Comparison of ENCODE assay signal across 9 mouse cellular contexts in genomic region chr4:140763158-140763557, GRCm38 (mm10). TPM values are rescaled to one million over a fixed set of nuclear protein-coding genes. Genes with fewer than 3 reads are reported as not detected.
DNase-seq lines count a peak whose midpoint lies in the region; ATAC-seq and TF ChIP-seq lines count a peak whose summit lies in the region.
"Had no signal": no experiment of that assay in that cellular context is flagged by ENCODE, and none has a peak within 500 bp of the region (broad histone marks: within the 10 kb centered on the region; RNA-seq: fewer than 3 reads in every experiment).

No protein-coding gene starts in this region.

- no peak overlapping the region for H3K4me3 ChIP-seq in layer of hippocampus, adult 2 months
- H3K4me3 ChIP-seq in G1E (ENCODE audit: low read depth, low read length): no peak overlapping the region
- no peak overlapping the region for H3K4me3 ChIP-seq in liver, embryonic 15.5 days (replicated peaks)

- peak in 1 of 2 experiments; percentile 25 for DNase-seq in layer of hippocampus, adult 2 months (ENCODE audit: low spot score in 2 of 2)
- no peak for DNase-seq in layer of hippocampus, adult 9-10 months (ENCODE audit: low spot score)
- DNase-seq in G1E (ENCODE audit: low spot score): no peak
- peak; percentile 53 for DNase-seq in c-Kit-positive CD71-positive TER-119-positive erythroid progenitor cells, embryonic 14.5 days (ENCODE audit: low spot score)
- DNase-seq in spleen, postnatal 36 days (ENCODE audit: low spot score in 2 of 2): peak; percentile 44 to 60
- no peak for DNase-seq in right cerebral cortex, postnatal 36 days (ENCODE audit: low spot score in 2 of 2)

- peak; percentile 78 for TF ChIP-seq CTCF in layer of hippocampus, adult 2 months (conservative IDR thresholded peaks at IDR 0.05)
- TF ChIP-seq CTCF in G1E (IDR thresholded peaks at IDR 0.05; ENCODE audit: low read depth, low read length): peak; percentile 62; the same call in 1 of the 2 replicates

- H3K9ac ChIP-seq in liver, embryonic 15.5 days: no peak overlapping the region

- no peak overlapping the region for H3K4me2 ChIP-seq in liver, embryonic 15.5 days

- no peaks in the 10 kb centered on the region for H3K9me3 ChIP-seq in G1E (replicated peaks)
- H3K9me3 ChIP-seq in liver, embryonic 15.5 days (replicated peaks): no peaks in the 10 kb centered on the region

- 16% methylated on average over 9 of the region's 9 CpGs for WGBS in liver, embryonic 15.5 days (ENCODE audit: insufficient replicate concordance)

- peaks cover 22% of the 10 kb centered on the region for H3K27me3 ChIP-seq in G1E (ENCODE audit: insufficient read depth, low read length)
- no peaks in the 10 kb centered on the region for H3K27me3 ChIP-seq in liver, embryonic 15.5 days

- no peaks in the 10 kb centered on the region for H3K36me3 ChIP-seq in G1E (replicated peaks)
- H3K36me3 ChIP-seq in liver, embryonic 15.5 days (replicated peaks): no peaks in the 10 kb centered on the region

- no peak for ATAC-seq in G1E (ENCODE audit: extremely low read depth, insufficient number of reproducible peaks, low FRiP score, poor library complexity, severe bottlenecking)
- ATAC-seq in granulocyte monocyte progenitor cell, adult 5-6 weeks (replicated peaks; ENCODE audit: poor library complexity, severe bottlenecking): peak; percentile 73
- ATAC-seq in liver, embryonic 15.5 days (ENCODE audit: insufficient read depth): 0 out of 2 replicates have a peak, but pooled peaks have one; percentile 22

- H3K4me1 ChIP-seq in G1E (ENCODE audit: insufficient read depth, low read depth, low read length): no peaks in the 10 kb centered on the region
- 0 out of 2 replicates have a peak, but pooled peaks cover 2% of the 10 kb centered on the region for H3K4me1 ChIP-seq in liver, embryonic 15.5 days (replicated peaks)

- no peak overlapping the region for H3K27ac ChIP-seq in layer of hippocampus, adult 2 months
- H3K27ac ChIP-seq in liver, embryonic 15.5 days (replicated peaks): no peak overlapping the region

RNA-seq across cellular contexts. Expression of gene Padi4, which starts 10.9 kb away (rescaled TPM):
- total RNA-seq in layer of hippocampus, adult 2 months (2021): not detected
- not detected in 2 replicates for total RNA-seq in G1E (2014; fragmentation: Nextera tagmentation)
- not detected in 2 replicates for total RNA-seq in G1E (2017)
- 0.02 TPM in 1 of 2 replicates, not detected in the other for polyA plus RNA-seq in G1E (2012)
- total RNA-seq in granulocyte monocyte progenitor cell, adult 5-6 weeks (2014; fragmentation: Nextera tagmentation): 2.8 and 7.9 TPM in 2 replicates
- 5.1 and 6.4 TPM in 2 replicates for total RNA-seq in granulocyte monocyte progenitor cell, adult 5-6 weeks (2017)
- 2.8 and 4.1 TPM in 2 replicates for polyA plus RNA-seq in liver, embryonic 15.5 days (2015; fragmentation: Nextera tagmentation; extraction: Ambion mirVana)

RNA-seq across cellular contexts. Expression of gene Padi6, which starts 20.7 kb away (rescaled TPM):
- total RNA-seq in layer of hippocampus, adult 2 months (2021): not detected
- total RNA-seq in G1E (2014; fragmentation: Nextera tagmentation) (not detected in 2 replicates), G1E (2017) (not detected in 2 replicates)
- not detected in 2 replicates for polyA plus RNA-seq in G1E (2012)
- not detected in 2 replicates for total RNA-seq in granulocyte monocyte progenitor cell, adult 5-6 weeks (2014; fragmentation: Nextera tagmentation)
- not detected in 2 replicates for total RNA-seq in granulocyte monocyte progenitor cell, adult 5-6 weeks (2017)
- not detected in 2 replicates for polyA plus RNA-seq in liver, embryonic 15.5 days (2015; fragmentation: Nextera tagmentation; extraction: Ambion mirVana)
- polyA plus RNA-seq: heart, embryonic 14.5 days had no signal

RNA-seq across cellular contexts. Expression of gene Padi3, which starts 47.3 kb away (rescaled TPM):
- not detected for total RNA-seq in layer of hippocampus, adult 2 months (2021)
- total RNA-seq in G1E (2014; fragmentation: Nextera tagmentation): 0.92 and 1.1 TPM in 2 replicates
- total RNA-seq in G1E (2017): 17.6 and 19.1 TPM in 2 replicates
- polyA plus RNA-seq in G1E (2012): 1.8 TPM in 2 replicates
- total RNA-seq in granulocyte monocyte progenitor cell, adult 5-6 weeks (2014; fragmentation: Nextera tagmentation): 0.19 and 0.21 TPM in 2 replicates
- total RNA-seq in granulocyte monocyte progenitor cell, adult 5-6 weeks (2017): 0.04 TPM in 1 of 2 replicates, not detected in the other
- 0.12 and 0.17 TPM in 2 replicates for polyA plus RNA-seq in liver, embryonic 15.5 days (2015; fragmentation: Nextera tagmentation; extraction: Ambion mirVana)
- polyA plus RNA-seq: heart, embryonic 14.5 days had no signal

Comparison
In these comparisons a context has a peak if more than half of its experiments do, and no peak if none do; other contexts are left out.
1. DNase-seq: peak in c-Kit-positive CD71-positive TER-119-positive erythroid progenitor cells, embryonic 14.5 days (single experiment) and spleen, postnatal 36 days (2 of 2); none in layer of hippocampus, adult 9-10 months (single experiment), G1E (single experiment) and right cerebral cortex, postnatal 36 days (0 of 2).